Mouse (Mus musculus): ENCODE data around the gene Xylt1.

Xylt1 gene

DNA sequence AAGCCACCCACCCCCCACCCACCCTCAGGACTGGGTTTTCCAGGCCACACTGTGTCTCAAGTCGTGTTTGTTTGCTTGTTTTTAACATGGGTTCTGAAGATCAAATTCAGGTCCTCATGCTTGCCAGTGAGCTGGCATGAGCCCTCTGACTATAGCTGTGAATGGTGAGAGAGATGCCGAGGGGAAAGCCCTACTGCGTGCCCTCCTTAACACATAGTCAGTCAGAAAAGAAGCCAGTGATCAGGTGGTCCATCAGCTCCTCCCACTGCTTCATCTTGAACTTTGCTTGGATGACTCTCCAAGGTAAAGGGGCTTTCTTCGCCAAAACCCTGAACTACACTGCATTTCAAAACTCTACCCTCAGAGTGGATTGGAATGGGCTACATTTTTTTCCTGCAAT, 183.8 kb downstream of the Xylt1 start:
- DNase-seq (ENCODE audit: low spot score in 2 of 2): no peak

DNA sequence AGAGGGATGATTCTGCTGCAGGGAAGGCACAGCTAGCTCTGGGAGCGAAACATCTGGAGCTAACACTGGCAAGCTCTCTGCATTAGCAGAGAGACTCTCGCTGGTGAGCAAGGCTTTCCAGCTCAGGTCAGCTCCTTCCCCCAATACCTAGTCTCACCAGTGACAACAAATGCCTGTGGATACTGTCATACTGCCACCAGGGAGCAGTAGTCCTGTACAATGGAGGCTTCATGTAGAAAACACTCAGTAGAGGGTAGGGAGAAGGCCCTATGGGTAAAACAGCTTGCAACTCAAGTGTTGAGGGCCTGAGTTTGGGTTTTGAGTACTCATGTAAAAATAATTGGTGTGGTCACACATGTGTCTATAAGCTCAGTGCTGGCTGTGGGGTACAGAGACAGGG, 185.3 kb downstream of the Xylt1 start:
- DNase-seq (ENCODE audit: low spot score in 2 of 2): no peak

DNA sequence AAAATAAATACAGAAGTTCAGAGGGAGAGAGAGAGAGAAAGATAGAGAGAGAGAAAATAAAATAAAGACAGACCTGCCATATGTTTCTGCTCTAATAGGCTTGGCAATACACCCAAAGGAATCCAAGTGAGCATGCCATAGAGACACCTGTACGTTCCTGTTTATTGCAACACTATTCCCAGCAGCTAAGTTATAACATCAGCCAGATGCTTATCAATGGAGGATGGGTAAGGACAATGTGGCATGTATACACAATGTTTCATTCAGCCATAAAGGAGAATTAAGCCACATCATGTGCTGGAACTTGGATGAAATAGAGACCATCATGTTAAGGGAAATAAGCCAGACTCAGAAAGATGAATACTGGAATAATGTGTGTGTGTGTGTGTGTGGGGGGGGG, 186.1 kb downstream of the Xylt1 start:
- no peak for DNase-seq (ENCODE audit: low spot score in 2 of 2)

GRCm38 (mm10) chr7:117567252-117567651, 186.5 kb downstream of the Xylt1 start:
- DNase-seq (ENCODE audit: low spot score in 2 of 2): no peak

DNA sequence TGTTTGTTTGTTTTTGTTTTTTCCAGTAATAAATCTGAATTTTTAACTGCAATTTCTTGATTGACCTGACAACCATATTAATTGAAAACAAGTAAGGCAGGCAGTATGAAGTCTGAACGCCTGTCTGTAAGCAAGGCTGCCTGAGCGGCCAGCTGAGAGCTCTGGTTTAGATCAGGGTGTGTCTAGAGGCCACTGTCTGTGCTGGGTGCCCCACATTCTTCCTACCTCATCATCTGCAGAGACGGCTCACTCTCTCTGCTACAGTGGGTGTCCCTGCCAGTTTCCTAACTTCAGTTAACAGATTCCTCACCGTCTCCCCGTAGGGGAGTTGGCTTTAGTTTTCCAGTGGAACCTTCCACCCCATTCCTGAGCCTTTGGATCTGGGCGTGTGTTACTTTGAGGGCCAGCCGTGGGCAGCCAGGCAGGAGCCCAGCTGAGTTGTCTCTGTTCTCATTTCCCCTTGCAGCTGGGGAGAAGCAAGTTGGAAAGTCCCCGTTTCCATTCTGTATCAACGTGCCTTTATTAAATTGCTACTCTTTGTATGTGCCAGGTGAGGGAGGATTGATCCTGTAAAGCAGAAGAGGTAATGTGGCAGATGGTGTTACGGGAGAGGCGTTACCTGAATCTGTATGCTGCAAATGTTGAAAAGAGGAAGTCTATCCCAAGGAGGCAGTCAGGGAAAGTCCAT, 187.0 kb downstream of the Xylt1 start:
- no peak for DNase-seq (ENCODE audit: low spot score in 2 of 2)

DNA sequence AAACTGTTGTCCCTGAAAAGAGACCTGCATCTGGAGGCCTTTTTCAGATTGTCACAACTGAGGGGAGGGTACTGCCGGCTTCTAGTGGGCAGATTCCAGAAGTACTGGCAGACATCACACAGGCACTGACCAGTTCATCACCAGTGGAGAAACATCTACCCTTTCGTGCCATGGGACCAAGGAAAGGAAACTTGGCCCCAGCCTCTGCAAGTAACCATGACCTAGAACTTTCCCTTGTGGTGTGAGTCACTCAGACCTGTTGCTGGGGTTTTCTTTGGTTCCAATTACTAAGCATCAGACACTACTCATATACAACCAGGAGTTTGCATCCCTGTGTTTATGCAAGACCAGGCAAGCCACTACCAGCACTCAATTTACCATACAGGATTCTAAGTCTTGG, 190.4 kb downstream of the Xylt1 start:
- no peak for DNase-seq (ENCODE audit: low spot score in 2 of 2)

DNA sequence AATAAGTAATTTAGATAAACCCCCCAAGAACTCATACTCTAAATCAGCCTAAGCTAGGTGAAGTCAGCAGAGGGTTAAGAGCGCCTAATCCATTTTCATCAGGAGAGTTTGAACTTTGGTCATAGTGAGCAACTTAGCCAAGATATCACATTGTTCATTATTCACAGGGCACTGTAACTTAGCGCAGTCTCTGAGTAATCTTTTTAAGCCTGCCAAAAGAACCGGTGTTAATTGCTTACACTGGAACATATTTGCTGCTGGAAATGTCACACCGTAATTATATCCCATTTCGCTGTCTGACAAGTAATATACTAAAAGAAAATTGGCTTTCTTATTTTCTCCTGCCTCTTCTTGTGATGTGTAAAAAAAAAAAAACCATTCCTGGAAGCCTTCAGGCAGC, 190.9 kb downstream of the Xylt1 start:
- DNase-seq (ENCODE audit: low spot score in 2 of 2): no peak

- no peak for DNase-seq (ENCODE audit: low spot score in 2 of 2)
Measured at GRCm38 (mm10) chr7:117573170-117573569, 192.4 kb downstream of the Xylt1 start.

- DNase-seq (ENCODE audit: low spot score in 2 of 2): no peak
Measured at GRCm38 (mm10) chr7:117575417-117575816, 194.6 kb downstream of the Xylt1 start.

GRCm38 (mm10) chr7:117577035-117577434, 196.3 kb downstream of the Xylt1 start:
- DNase-seq (ENCODE audit: low spot score in 2 of 2): no peak

- no peak for DNase-seq (ENCODE audit: low spot score in 2 of 2)
Measured at GRCm38 (mm10) chr7:117585164-117585563, 204.4 kb downstream of the Xylt1 start.

DNA sequence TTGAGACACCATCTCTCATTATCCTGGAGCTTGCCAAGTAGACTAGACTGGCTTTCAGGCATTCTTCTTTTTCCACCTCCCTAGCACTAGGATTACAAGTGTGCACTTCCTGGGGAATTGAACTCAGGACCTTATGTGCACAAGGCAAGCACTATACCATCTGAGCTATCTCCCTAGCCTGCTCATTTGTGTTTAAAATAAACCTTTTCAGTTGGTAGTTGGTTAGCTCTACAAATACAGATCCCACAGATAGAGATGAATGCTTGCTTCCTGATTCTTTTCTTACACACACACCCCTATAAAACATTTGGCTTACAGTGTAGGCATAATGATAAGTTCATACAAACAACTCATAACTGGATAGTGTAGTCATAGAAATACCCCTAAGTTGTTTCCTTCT, 206.0 kb downstream of the Xylt1 start:
- DNase-seq (ENCODE audit: low spot score in 2 of 2): no peak

GRCm38 (mm10) chr7:117587234-117587929, 206.6 kb downstream of the Xylt1 start:
- peak in 1 of 2 experiments; percentile 22 for DNase-seq (ENCODE audit: low spot score in 2 of 2)

DNA sequence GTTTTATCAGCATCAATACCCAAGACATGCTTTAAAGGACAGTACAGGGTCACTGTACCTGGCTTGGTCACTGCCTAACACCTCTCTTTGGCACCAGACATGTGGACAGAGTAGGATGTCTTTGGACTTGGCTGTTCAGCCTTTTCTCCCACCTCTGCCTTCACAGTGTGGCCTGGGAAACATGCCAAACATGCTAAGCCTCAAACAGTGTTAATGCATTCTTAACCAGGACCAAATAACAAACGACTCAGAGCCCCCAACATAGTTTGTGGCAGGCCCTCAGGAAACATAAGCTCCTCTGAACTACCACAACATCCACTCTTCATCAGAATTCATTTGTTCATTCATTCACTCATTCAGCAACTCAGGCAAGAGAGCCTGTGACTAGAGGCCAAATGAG, 207.6 kb downstream of the Xylt1 start:
- no peak for DNase-seq (ENCODE audit: low spot score in 2 of 2)

DNA sequence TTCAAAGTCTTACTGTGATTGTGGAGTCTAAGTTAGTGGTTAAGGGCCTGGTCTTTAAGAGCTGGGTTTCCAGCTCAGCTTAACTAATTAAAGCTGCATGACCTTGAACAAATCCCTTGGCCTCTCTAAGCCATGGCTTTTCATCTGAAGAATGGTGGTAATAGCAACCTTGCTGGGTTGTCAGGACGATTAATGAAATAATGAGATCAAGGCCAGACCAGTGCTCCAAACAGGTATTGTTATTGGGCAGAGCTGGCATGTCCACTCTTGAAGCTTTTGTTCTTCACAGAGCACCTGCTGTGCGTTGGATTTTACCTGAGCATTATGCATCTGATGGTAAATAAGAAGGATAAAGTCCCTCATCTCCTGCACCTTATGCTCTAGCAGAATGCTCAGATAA, 208.6 kb downstream of the Xylt1 start:
- DNase-seq (ENCODE audit: low spot score in 2 of 2): no peak

DNA sequence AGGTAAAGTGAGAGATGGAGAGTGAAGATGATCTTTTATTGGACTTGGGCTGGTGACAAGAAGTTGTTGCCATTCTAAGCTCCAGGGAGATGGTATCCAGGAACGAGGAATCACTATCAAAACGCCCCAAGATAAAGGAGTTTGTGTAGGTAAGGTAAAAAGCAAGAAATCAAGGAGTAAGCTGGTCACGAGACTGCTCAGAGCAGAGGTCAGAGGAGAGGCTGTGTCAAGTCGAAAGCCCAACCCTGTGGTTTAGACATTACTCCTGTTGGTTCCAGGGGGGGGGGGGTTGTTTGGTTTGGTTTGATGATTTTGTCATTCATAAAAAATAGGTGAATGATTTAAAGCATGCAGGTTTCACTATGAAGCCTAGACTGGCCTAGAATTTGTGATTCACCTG, 209.0 kb downstream of the Xylt1 start:
- no peak for DNase-seq (ENCODE audit: low spot score in 2 of 2)

DNA sequence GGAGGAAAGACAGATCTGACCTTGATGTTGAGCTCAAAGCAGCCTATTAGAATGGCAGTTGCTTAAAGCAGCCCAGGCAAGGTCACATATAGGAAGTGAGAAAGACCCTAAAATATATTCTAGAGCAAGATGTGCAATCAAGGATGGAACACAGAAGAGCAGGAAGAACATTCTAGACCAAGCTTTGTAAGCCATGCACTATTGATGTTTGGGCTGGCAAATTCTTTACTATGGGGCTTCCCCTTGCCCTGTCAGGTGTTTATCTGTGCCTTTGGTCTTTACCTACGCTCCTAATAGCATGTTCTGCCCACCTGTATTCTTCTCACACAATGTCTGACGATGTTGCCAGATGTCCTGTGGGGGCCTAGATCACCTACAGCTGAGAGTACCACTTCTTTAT, 213.4 kb downstream of the Xylt1 start:
- DNase-seq (ENCODE audit: low spot score in 2 of 2): no peak

GRCm38 (mm10) chr7:117595029-117595695, 214.4 kb downstream of the Xylt1 start:
- DNase-seq (ENCODE audit: low spot score in 2 of 2): peak in 1 of 2 experiments; percentile 32

DNA sequence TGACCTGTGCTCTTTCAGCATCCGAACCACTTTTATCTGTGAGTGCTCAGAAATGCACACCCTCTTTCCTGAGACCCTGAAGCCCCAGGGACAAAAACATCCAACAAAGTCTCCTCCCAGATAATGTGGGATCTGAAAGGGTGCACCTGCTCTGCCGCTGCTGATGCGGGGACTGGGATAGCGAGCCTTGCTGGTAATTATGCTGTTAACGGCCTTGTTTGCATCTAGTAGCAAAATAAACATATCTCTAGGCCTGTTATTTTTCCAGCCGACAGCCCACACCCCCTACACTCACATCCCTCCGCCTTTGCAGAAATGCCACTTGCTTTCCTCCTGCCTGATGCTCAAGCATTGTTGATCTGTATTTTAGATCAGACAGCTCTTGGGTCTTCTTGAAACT, 219.7 kb downstream of the Xylt1 start:
- no peak for DNase-seq (ENCODE audit: low spot score in 2 of 2)

DNA sequence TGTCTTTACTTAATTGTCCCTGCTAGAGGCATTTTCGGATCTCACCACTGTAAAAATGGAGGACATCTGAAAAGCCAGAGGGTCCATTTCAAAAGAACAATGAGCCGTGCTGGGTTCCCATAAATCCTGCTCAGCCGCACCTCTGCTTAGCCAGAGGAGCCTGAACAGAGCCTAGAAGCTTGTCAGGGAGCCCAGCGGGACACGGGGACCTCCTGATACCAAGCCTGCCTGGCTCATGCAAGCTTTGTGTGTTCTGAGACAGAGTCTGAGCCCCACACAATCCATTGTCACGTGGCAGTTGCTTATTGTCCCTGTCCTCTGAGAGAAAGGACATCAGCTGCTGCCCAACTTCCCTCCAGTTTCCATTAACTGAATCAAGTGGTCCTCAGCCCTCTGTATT, 229.7 kb downstream of the Xylt1 start:
- no peak for DNase-seq (ENCODE audit: low spot score in 2 of 2)

GRCm38 (mm10) chr7:117612788-117613473, 232.2 kb downstream of the Xylt1 start:
- no peak for DNase-seq (ENCODE audit: low spot score in 2 of 2)

- no peak for DNase-seq (ENCODE audit: low spot score in 2 of 2)
Measured at GRCm38 (mm10) chr7:117613796-117614195, 233.0 kb downstream of the Xylt1 start.
